Mouse (Mus musculus): ENCODE measurements around the gene Elmsan1. TPM values are rescaled to one million over a fixed set of nuclear protein-coding genes. Genes with fewer than 3 reads are reported as not detected.
A peak's percentile ranks its signal among the peaks of the same experiment; 100 is the strongest.

The Elmsan1 gene
- total and polyA plus RNA-seq, 3 experiments = 2.2 to 14.3 (median 5.6) TPM

- peak overlapping the region; percentile 86 for H3K27ac ChIP-seq (ENCODE audit: insufficient read depth, low read depth)
- dilution Hi-C loops (cut with MboI; ENCODE audit: extremely low pct_ligation_motif_present, extremely low pct_unique_long_range_greater_than_20kb, low sequenced_read_pairs) = no loop called here
- H3K27me3 ChIP-seq (replicated peaks) = no peaks in the 10 kb centered on the region
- H3K9ac ChIP-seq (ENCODE audit: insufficient read depth, low read depth) = peak overlapping the region; percentile 26
- peaks cover 38 to 80% of the 10 kb centered on the region in 2 experiments for H3K4me1 ChIP-seq (ENCODE audit: control insufficient read depth in 1 of 2, insufficient read depth in 2 of 2)
- H3K4me2 ChIP-seq (ENCODE audit: insufficient read depth, low read depth, poor library complexity, severe bottlenecking) = peak overlapping the region; percentile 66
- H3K9me3 ChIP-seq (replicated peaks; ENCODE audit: low read length) = no peaks in the 10 kb centered on the region
- peak overlapping the region; percentile 30 to 41 (median 34) for H3K4me3 ChIP-seq (replicated peaks in 1 of 3; ENCODE audit: low read depth in 2 of 3, low read length in 2 of 3, poor library complexity in 1 of 3)
- peak; percentile 83 for DNase-seq (ENCODE audit: extremely low read depth)
- H3K36me3 ChIP-seq (replicated peaks in 1 of 2; ENCODE audit: control insufficient read depth in 1 of 2, insufficient read depth in 1 of 2, low read length in 1 of 2) = peaks cover 27 to 45% of the 10 kb centered on the region in 2 experiments
- in situ Hi-C loops (cut with MboI; ENCODE audit: low pct_ligation_motif_present, low pct_unique_long_range_greater_than_20kb, low sequenced_read_pairs) = no loop called here
- peaks cover 14% of the 10 kb centered on the region for H3K79me2 ChIP-seq (replicated peaks; ENCODE audit: control insufficient read depth, extremely low read depth, insufficient read depth, poor library complexity, severe bottlenecking)
- peak; percentile 24; the same call in 1 of the 2 replicates for TF ChIP-seq ETS1 (conservative IDR thresholded peaks at IDR 0.05; ENCODE audit: low read depth, low read length)
- TF ChIP-seq ELF1 (IDR thresholded peaks at IDR 0.05; ENCODE audit: low read depth, low read length) = peak; percentile 17; the same call in 1 of the 2 replicates
- peak; percentile 87 for TF ChIP-seq BHLHE40 (IDR thresholded peaks at IDR 0.05; ENCODE audit: low read depth, low read length)
- TF ChIP-seq KAT2A (IDR thresholded peaks at IDR 0.05; ENCODE audit: insufficient replicate concordance, low read length) = no peak
- TF ChIP-seq POLR2AphosphoS2 (IDR thresholded peaks at IDR 0.05; ENCODE audit: low read depth, low read length) = no peak
- 0 out of 2 replicates have a peak, but pooled peaks have one; percentile 52 for TF ChIP-seq MAX (IDR thresholded peaks at IDR 0.05; ENCODE audit: low read length)
- TF ChIP-seq CHD1 (IDR thresholded peaks at IDR 0.05; ENCODE audit: low read depth, low read length) = no peak
- TF ChIP-seq EP300 (IDR thresholded peaks at IDR 0.05; ENCODE audit: low read length) = 0 out of 2 replicates have a peak, but pooled peaks have one; percentile 38
- TF ChIP-seq UBTF (IDR thresholded peaks at IDR 0.05; ENCODE audit: low read depth, low read length) = peak; percentile 33; the same call in 1 of the 2 replicates
- TF ChIP-seq ZC3H11A (IDR thresholded peaks at IDR 0.05; ENCODE audit: low read depth, low read length) = no peak
- TF ChIP-seq MXI1 (IDR thresholded peaks at IDR 0.05; ENCODE audit: low read depth, low read length) = peak; percentile 25; the same call in 1 of the 2 replicates
- TF ChIP-seq MAZ (IDR thresholded peaks at IDR 0.05; ENCODE audit: low read depth, low read length) = peak; percentile 51; the same call in 1 of the 2 replicates
- TF ChIP-seq TCF12 (IDR thresholded peaks at IDR 0.05; ENCODE audit: low read depth, low read length) = peak; percentile 45; the same call in 1 of the 2 replicates
- 0 out of 2 replicates have a peak, but pooled peaks have one; percentile 47 for TF ChIP-seq NELFE (IDR thresholded peaks at IDR 0.05; ENCODE audit: low read depth, low read length)
- no peak for TF ChIP-seq PAX5 (IDR thresholded peaks at IDR 0.05; ENCODE audit: low read length)
- peak; percentile 48; the same call in 1 of the 2 replicates for TF ChIP-seq POLR2A (IDR thresholded peaks at IDR 0.05; ENCODE audit: low read depth, low read length)
Observed at GRCm38 (mm10) chr12:84175659-84176061, 43.0 kb downstream of the Elmsan1 start.

- TF ChIP-seq RCOR1 (conservative IDR thresholded peaks at IDR 0.05; ENCODE audit: low read depth, low read length) (no peak), SIN3A (IDR thresholded peaks at IDR 0.05; ENCODE audit: low read length) (no peak), JUND (conservative IDR thresholded peaks at IDR 0.05; ENCODE audit: low read depth, low read length) (no peak), KAT2A (IDR thresholded peaks at IDR 0.05; ENCODE audit: insufficient replicate concordance, low read length) (no peak), PAX5 (IDR thresholded peaks at IDR 0.05; ENCODE audit: low read length) (no peak), GABPA (IDR thresholded peaks at IDR 0.05; ENCODE audit: insufficient replicate concordance, low read depth, low read length) (no peak), IRF4 (IDR thresholded peaks at IDR 0.05; ENCODE audit: low read depth, low read length) (no peak), ZNF384 (IDR thresholded peaks at IDR 0.05; ENCODE audit: low read depth, low read length) (no peak), JUN (IDR thresholded peaks at IDR 0.05; ENCODE audit: insufficient read depth, low read depth, low read length) (no peak), MAX (IDR thresholded peaks at IDR 0.05; ENCODE audit: low read length) (no peak), CHD2 (IDR thresholded peaks at IDR 0.05; ENCODE audit: low read length) (no peak), EP300 (IDR thresholded peaks at IDR 0.05; ENCODE audit: low read length) (no peak), ZC3H11A (IDR thresholded peaks at IDR 0.05; ENCODE audit: low read depth, low read length) (no peak)
- H3K79me2 ChIP-seq (replicated peaks; ENCODE audit: control insufficient read depth, extremely low read depth, insufficient read depth, poor library complexity, severe bottlenecking) = peaks cover 12% of the 10 kb centered on the region
- no peaks in the 10 kb centered on the region for H3K27me3 ChIP-seq (replicated peaks)
- in situ Hi-C loops (cut with MboI; ENCODE audit: low pct_ligation_motif_present, low pct_unique_long_range_greater_than_20kb, low sequenced_read_pairs) (no loop called here), dilution Hi-C loops (cut with MboI; ENCODE audit: extremely low pct_ligation_motif_present, extremely low pct_unique_long_range_greater_than_20kb, low sequenced_read_pairs) (no loop called here)
- H3K4me2 ChIP-seq (ENCODE audit: insufficient read depth, low read depth, poor library complexity, severe bottlenecking) = peak overlapping the region; percentile 66
- peaks cover 38 to 73% of the 10 kb centered on the region in 2 experiments for H3K4me1 ChIP-seq (ENCODE audit: control insufficient read depth in 1 of 2, insufficient read depth in 2 of 2)
- H3K9ac ChIP-seq (ENCODE audit: insufficient read depth, low read depth) = peak overlapping the region; percentile 26; the same call in 1 of the 2 replicates
- H3K9me3 ChIP-seq (replicated peaks; ENCODE audit: low read length) = no peaks in the 10 kb centered on the region
- H3K4me3 ChIP-seq (replicated peaks in 1 of 3; ENCODE audit: low read depth in 2 of 3, low read length in 2 of 3, poor library complexity in 1 of 3) = peak overlapping the region; percentile 30 to 41 (median 34)
- H3K27ac ChIP-seq (ENCODE audit: insufficient read depth, low read depth) = no peak overlapping the region
- H3K36me3 ChIP-seq (replicated peaks in 1 of 2; ENCODE audit: control insufficient read depth in 1 of 2, insufficient read depth in 1 of 2, low read length in 1 of 2) = peaks cover 27 to 48% of the 10 kb centered on the region in 2 experiments
- no peak for DNase-seq (ENCODE audit: extremely low read depth)
Observed at GRCm38 (mm10) chr12:84174871-84175270, 43.8 kb downstream of the Elmsan1 start.
